18 mouse cellular contexts compared by ENCODE assay signal in the genomic region with DNA sequence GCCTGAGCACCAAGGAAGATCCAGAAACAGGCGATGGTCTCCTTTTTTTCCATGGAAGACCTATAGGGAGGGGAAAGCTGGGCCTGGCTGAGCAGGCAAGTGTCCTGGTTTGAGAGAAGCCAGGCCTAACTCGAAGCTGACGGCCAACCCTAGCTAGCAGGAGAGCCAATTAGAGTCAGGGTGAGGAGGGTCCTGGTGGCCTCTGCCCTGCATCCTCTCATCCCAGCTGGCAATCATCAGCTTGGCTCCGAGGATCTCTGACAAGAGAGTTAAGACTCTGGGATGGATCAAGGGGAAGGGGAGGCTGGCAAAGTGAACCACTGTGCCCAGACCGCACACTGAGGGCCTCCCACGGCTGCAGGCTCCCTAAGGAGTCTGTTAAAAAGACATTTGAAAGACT.
"Had no signal": no experiment of that assay in that cellular context is flagged by ENCODE, and none has a peak within 500 bp of the region (broad histone marks: within the 10 kb centered on the region; RNA-seq: fewer than 3 reads in every experiment).

No protein-coding gene starts in this region.

- H3K4me3 ChIP-seq: limb, embryonic 12.5 days; liver, embryonic 13.5 days; lung, embryonic 15.5 days; megakaryocyte, embryonic 14.5 days; midbrain, embryonic 12.5 days; neural tube, embryonic 13.5 days had no signal

- DNase-seq: kidney, adult 11 months; kidney, postnatal 25 days; layer of hippocampus, adult 9-11 months; layer of hippocampus, postnatal 36 days; liver; liver, embryonic 13.5 days; liver, postnatal 0 days; lung, postnatal 14 days; right cerebral cortex, postnatal 14 days; thymus, adult 2 months; thymus, postnatal 25 days had no signal

- H3K4me2 ChIP-seq: limb, embryonic 12.5 days; liver, embryonic 13.5 days; lung, embryonic 15.5 days; midbrain, embryonic 12.5 days; neural tube, embryonic 13.5 days had no signal

- H3K9ac ChIP-seq: limb, embryonic 12.5 days; liver, embryonic 13.5 days; liver, postnatal 0 days; lung, embryonic 15.5 days; midbrain, embryonic 12.5 days; neural tube, embryonic 13.5 days had no signal

- H3K9me3 ChIP-seq: limb, embryonic 12.5 days; liver, embryonic 13.5 days; lung, embryonic 15.5 days; megakaryocyte, embryonic 14.5 days; midbrain, embryonic 12.5 days; neural tube, embryonic 13.5 days had no signal

- ATAC-seq: liver, postnatal 0 days; midbrain, embryonic 16.5 days had no signal

- H3K36me3 ChIP-seq: limb, embryonic 12.5 days; liver, embryonic 13.5 days; lung, embryonic 15.5 days; midbrain, embryonic 12.5 days; neural tube, embryonic 13.5 days had no signal

- H3K4me1 ChIP-seq: liver, embryonic 13.5 days; megakaryocyte, embryonic 14.5 days had no signal

- H3K27ac ChIP-seq: liver, embryonic 13.5 days; lung, embryonic 15.5 days; macrophage; midbrain, embryonic 12.5 days; neural tube, embryonic 13.5 days had no signal
